Mouse (Mus musculus): ENCODE measurements around the gene Pak1.

- TF ChIP-seq CTCF (IDR thresholded peaks at IDR 0.05 in 2 of 3, conservative IDR thresholded peaks at IDR 0.05 in 1 of 3; ENCODE audit: control insufficient read depth in 1 of 3, insufficient read depth in 1 of 3, low read depth in 2 of 3, low read length in 3 of 3, poor library complexity in 1 of 3, severe bottlenecking in 1 of 3) (no peak), SIN3A (IDR thresholded peaks at IDR 0.05; ENCODE audit: low read length) (no peak), GABPA (IDR thresholded peaks at IDR 0.05; ENCODE audit: low read depth, low read length) (no peak), GATA1 (IDR thresholded peaks at IDR 0.05; ENCODE audit: low read depth, low read length) (no peak), ZKSCAN1 (IDR thresholded peaks at IDR 0.05; ENCODE audit: low read depth, low read length) (no peak), E2F4 (IDR thresholded peaks at IDR 0.05; ENCODE audit: borderline replicate concordance, low read depth, low read length) (no peak), USF1 (IDR thresholded peaks at IDR 0.05; ENCODE audit: low read depth, low read length) (no peak)
Observed at GRCm38 (mm10) chr7:97764591-97764990, 23.8 kb upstream of the Pak1 start.
